Mouse (Mus musculus) CH12.LX (cell line): ENCODE measurements at regions not wholly inside any gene's neighbourhood (a gene's known extent, or its start where the extent isn't known, plus 50 kb on each side); places are given as distances from the start of the nearest gene placed in this dataset.

ENCODE experiments used
- CTCF ChIP-seq, 2 experiments: IDR thresholded peaks in 1 of 2; conservative IDR thresholded peaks in 1 of 2; 2 replicates each; pipeline ENCODE4 v1.5.1; 2011 to 2012; ENCODE audit warnings: low read depth in 2 of 2, low read length in 2 of 2, improper control_type of control experiment in 1 of 2, inconsistent platforms in 1 of 2, mild to moderate bottlenecking in 1 of 2, moderate library complexity in 1 of 2
- EP300 ChIP-seq: IDR thresholded peaks from 2 replicates; pipeline ENCODE4 v1.6.1; 2011; ENCODE audit warnings: low read length, improper control_type of control experiment
- ETS1 ChIP-seq: conservative IDR thresholded peaks from 2 replicates; pipeline ENCODE4 v1.6.1; 2012; ENCODE audit warnings: low read depth, mild to moderate bottlenecking, inconsistent platforms, low read length, improper control_type of control experiment, moderate library complexity
- MXI1 ChIP-seq: IDR thresholded peaks from 2 replicates; pipeline ENCODE4 v1.6.1; 2011; ENCODE audit warnings: mild to moderate bottlenecking, low read depth, low read length, improper control_type of control experiment
- POLR2A ChIP-seq: IDR thresholded peaks from 2 replicates; pipeline ENCODE4 v1.6.1; 2011; ENCODE audit warnings: low read depth, mild to moderate bottlenecking, improper control_type of control experiment, low read length
- TCF12 ChIP-seq: IDR thresholded peaks from 2 replicates; pipeline ENCODE4 v1.6.1; 2014; ENCODE audit warnings: low read depth, mild to moderate bottlenecking, inconsistent platforms, low read length, improper control_type of control experiment

GRCm38 (mm10) chr17:26349741-26350140 lies 64.9 kb upstream of the Neurl1b start:
- no peak; a peak in 1 of 4 replicates for TF ChIP-seq CTCF (conservative IDR thresholded peaks at IDR 0.05 in 1 of 2, IDR thresholded peaks at IDR 0.05 in 1 of 2; ENCODE audit: low read depth in 2 of 2, low read length in 2 of 2)
- TF ChIP-seq ETS1 = no peak
- TF ChIP-seq EP300 = no peak
- no peak for TF ChIP-seq MXI1
- TF ChIP-seq TCF12 = no peak
- TF ChIP-seq POLR2A = no peak
